Mouse (Mus musculus) adrenal gland, postnatal 10 days (tissue): Measurements from ENCODE around the gene Ano8. TPM values are rescaled to one million over a fixed set of nuclear protein-coding genes. Genes with fewer than 3 reads are reported as not detected.

Source experiments
- DNase-seq: peaks from one replicate; pipeline ENCODE4 v3.0.0; 2021; ENCODE audit warnings: mixed read lengths
- long read RNA-seq, 2 experiments: library from polyadenylated mRNA; stranded (forward); transcript quantifications; one replicate each; pipeline ENCODE4 v2.0.0; 2021
- total RNA-seq, 2 experiments: library from RNA; stranded (reverse); gene quantifications; 2 replicates each; pipeline ENCODE4 v1.2.3; 2021

Ano8 gene
- total RNA-seq = 10 to 100 TPM; 14.1 to 21.4 TPM
- long read RNA-seq, experiment 1, transcript Ano8-201 (17 exons, 3,653 nt) = major isoform, 19 of 42 reads
- long read RNA-seq, experiment 1, partial matches to known transcripts = 8 of 42 reads
- long read RNA-seq, experiment 1, other reads (novel, unspliced or antisense) = 15 of 42 reads
- long read RNA-seq, experiment 2, transcript Ano8-201 (17 exons, 3,653 nt) = major isoform, 16 of 41 reads
- long read RNA-seq, experiment 2, partial matches to known transcripts = 6 of 41 reads
- long read RNA-seq, experiment 2, other reads (novel, unspliced or antisense) = 16 of 41 reads

- DNase-seq = peak; percentile 89
Observed at GRCm38 (mm10) chr8:71485142-71486135, at the start of gene Ano8. TSS of gene Ano8 (minus strand) at chr8:71485963.

- DNase-seq = no peak
Observed at GRCm38 (mm10) chr8:71534263-71534810, 48.6 kb upstream of the Ano8 start.

- peak; percentile 49 for DNase-seq
Observed at GRCm38 (mm10) chr8:71530735-71531467, 45.1 kb upstream of the Ano8 start.

- DNase-seq = no peak
Observed at GRCm38 (mm10) chr8:71528362-71529073, 42.8 kb upstream of the Ano8 start.

- no peak for DNase-seq
Observed at GRCm38 (mm10) chr8:71527162-71527870, 41.6 kb upstream of the Ano8 start.

GRCm38 (mm10) chr8:71526272-71526671, 40.5 kb upstream of the Ano8 start:
- no peak for DNase-seq

GRCm38 (mm10) chr8:71525226-71526050, 39.7 kb upstream of the Ano8 start, which contains the start of gene Ccdc194:
TSS of gene Ccdc194 (minus strand) at chr8:71525711.
- DNase-seq = no peak

GRCm38 (mm10) chr8:71521634-71522033, 35.9 kb upstream of the Ano8 start:
- peak; percentile 98 for DNase-seq

- DNase-seq = peak; percentile 82
Observed at GRCm38 (mm10) chr8:71519037-71519825, 33.5 kb upstream of the Ano8 start.

GRCm38 (mm10) chr8:71516786-71517185, 31.0 kb upstream of the Ano8 start:
- DNase-seq = no peak

GRCm38 (mm10) chr8:71515043-71515442, 29.3 kb upstream of the Ano8 start:
- DNase-seq = no peak

GRCm38 (mm10) chr8:71513018-71513754, 27.4 kb upstream of the Ano8 start:
- no peak for DNase-seq

- DNase-seq = no peak
Observed at GRCm38 (mm10) chr8:71511644-71512043, 25.9 kb upstream of the Ano8 start, which contains the start of gene Plvap. TSS of gene Plvap (minus strand) at chr8:71511752.

GRCm38 (mm10) chr8:71509316-71509715, 23.6 kb upstream of the Ano8 start:
- DNase-seq = no peak

GRCm38 (mm10) chr8:71507589-71508104, 21.9 kb upstream of the Ano8 start:
- peak; percentile 89 for DNase-seq

GRCm38 (mm10) chr8:71505979-71506378, 20.2 kb upstream of the Ano8 start:
- peak; percentile 59 for DNase-seq

GRCm38 (mm10) chr8:71505326-71505725, 19.6 kb upstream of the Ano8 start:
- DNase-seq = no peak

- no peak for DNase-seq
Observed at GRCm38 (mm10) chr8:71504349-71504748, 18.6 kb upstream of the Ano8 start.
